Mouse (Mus musculus) inflammation-experienced regulatory T-cells, adult 6 months (primary cell): Measurements from ENCODE around the gene Lman2. TPM values are rescaled to one million over a fixed set of nuclear protein-coding genes. Genes with fewer than 3 reads are reported as not detected.

Experiments
- ATAC-seq: one replicate; pipeline ENCODE4 v1.8.0; 2017
- polyA plus RNA-seq, 3 experiments: library from polyadenylated mRNA; unstranded; fragments of 100-300 nt; shearing (Covaris generic); gene quantifications; one replicate each; pipeline ENCODE4 v1.2.1; 2017

Lman2 gene
- polyA plus RNA-seq, 3 experiments from 2014 or later, result 43.9 to 62.8 (median 60.7) TPM

GRCm38 (mm10) chr13:55371007-55371681, 8.6 kb upstream of the Lman2 start:
- no peak for ATAC-seq

- ATAC-seq, result no peak
Observed at GRCm38 (mm10) chr13:55370234-55370633, 7.7 kb upstream of the Lman2 start.

GRCm38 (mm10) chr13:55369531-55370114, 7.0 kb upstream of the Lman2 start, which contains the start of gene Rgs14:
Rgs14 (plus strand) TSS chr13:55369732.
- ATAC-seq, result peak; percentile 97

DNA sequence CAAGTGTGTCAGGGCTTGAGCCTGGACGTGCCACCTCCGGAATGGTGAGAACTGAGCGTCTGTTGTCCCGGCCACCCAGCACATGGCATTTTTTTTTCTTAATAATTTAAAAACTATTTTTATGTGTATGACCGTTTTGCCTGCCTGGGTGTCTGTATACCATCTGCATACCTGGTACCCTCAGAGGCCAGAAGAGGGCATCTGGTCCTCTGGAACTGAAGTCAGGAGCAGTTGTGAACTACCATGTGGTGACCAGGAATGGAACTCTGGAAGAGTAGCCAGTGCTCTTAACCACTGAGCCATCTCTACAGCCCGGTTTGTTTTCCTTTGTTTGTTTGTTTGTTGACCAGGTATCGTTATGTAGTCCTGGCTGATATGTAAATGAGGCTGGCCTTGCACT, 5.8 kb upstream of the Lman2 start:
- no peak for ATAC-seq

DNA sequence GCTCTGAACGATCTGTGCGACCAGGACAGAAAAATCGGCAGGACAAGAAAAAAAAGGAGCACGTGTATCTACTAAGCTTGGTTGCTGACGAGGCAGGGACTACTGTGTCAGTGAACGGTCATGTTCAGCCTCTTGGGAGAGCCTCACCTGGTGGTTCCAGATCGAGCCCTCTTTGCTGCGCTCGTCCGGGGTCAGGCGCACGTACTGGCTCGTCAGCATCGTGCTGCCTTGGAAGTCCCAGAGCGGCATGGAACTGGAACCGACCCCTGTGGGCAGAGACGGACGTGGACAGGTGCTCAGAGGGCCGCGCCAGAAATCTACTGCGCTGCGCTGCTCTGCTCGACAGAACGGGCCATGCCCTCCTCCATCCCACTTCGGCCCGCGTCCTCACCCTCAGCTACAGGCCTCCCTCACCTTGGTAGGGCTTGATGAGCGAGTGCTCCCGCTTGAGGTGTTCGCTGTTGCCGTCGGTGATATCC, 570 bp downstream of the Lman2 start:
- ATAC-seq, result peak; percentile 22

DNA sequence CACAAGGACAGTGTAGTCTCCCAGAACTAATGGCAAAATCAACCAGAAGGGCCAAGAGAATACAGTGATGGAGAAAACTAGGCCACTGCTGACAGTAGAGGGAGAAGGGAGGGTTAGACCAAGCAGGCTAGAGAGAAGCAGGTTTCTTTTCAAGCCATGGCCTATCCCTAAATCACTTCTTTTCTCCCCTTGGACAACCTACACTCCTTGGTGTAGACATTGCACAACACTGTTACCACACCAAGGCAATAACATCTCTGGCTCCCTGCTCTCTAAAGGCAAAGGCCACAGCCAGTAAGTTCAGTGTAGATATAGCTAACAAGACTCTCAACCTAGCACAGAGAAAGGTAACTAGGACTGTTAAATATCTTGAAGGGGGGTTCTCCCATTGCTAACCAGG, 1.4 kb downstream of the Lman2 start:
- no peak for ATAC-seq

DNA sequence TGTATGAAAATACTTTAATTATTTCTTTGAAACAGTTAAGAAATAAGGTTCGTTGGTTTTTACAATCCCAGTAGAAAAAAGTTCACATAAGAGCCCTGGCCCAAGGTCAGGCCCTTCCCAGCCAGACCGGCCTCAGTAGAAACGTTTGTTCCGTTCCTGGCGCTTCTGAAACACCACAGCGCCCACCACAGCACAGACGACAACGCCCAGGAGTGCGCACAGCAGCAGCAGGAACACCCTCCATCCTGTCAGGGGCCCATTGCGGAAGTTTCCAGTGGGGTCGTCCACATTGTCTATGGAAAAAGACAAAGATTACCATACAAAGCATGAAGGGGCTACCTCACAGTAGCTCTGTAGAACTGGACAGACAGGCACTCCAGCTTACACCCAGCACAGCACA, 15.8 kb downstream of the Lman2 start:
- ATAC-seq, result no peak

GRCm38 (mm10) chr13:55344286-55344685, 18.3 kb downstream of the Lman2 start:
- ATAC-seq, result no peak

GRCm38 (mm10) chr13:55342469-55342868, 20.1 kb downstream of the Lman2 start:
- ATAC-seq, result no peak

GRCm38 (mm10) chr13:55339259-55339658, 23.3 kb downstream of the Lman2 start:
- ATAC-seq, result peak; percentile 32

DNA sequence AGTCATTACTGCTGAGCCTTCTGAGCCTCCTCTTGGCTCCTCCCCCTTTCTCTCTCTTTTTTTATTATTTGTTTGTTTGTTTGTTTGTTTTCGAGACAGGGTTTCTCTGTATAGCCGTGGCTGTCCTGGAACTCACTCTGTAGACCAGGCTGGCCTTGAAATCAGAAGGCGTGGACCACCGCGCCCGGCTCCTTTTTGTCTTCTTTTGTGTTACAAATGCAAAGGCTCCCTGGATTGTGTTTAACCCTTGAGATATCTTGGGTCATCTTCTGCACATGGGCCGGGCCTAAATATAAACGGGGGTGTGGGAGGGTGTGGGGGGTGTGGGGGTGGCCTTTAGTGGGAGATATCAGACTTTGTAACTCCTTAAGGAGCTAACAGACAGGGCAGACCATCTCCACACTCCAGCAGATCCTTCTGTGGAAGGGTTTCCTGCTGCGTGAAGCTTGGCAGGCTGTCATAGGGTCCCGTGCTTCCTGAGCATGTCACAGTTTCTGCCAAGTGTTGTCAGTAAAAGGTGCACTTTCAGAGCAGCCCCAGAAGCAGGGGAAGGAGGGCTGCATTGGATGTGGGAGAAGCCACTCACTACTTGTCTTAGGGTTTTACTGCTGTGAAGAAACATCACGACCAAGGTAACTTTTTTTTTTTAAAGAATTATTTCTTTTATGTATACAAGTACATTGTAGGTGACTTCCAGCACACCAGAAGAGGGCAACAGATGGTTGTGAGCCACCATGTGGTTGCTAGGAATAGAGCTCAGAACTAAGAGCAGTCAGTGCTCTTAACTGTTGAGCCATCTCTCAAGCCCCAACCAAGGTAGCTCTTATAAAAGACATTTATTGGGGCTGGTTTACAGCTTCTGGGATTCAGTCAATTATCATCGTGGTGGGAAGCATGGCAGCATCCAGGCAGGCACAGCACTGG, 24.2 kb downstream of the Lman2 start:
- ATAC-seq, result no peak

GRCm38 (mm10) chr13:55337341-55337975, 25.1 kb downstream of the Lman2 start:
- ATAC-seq, result no peak

- ATAC-seq, result no peak
Observed at GRCm38 (mm10) chr13:55335701-55336100, 26.9 kb downstream of the Lman2 start.

DNA sequence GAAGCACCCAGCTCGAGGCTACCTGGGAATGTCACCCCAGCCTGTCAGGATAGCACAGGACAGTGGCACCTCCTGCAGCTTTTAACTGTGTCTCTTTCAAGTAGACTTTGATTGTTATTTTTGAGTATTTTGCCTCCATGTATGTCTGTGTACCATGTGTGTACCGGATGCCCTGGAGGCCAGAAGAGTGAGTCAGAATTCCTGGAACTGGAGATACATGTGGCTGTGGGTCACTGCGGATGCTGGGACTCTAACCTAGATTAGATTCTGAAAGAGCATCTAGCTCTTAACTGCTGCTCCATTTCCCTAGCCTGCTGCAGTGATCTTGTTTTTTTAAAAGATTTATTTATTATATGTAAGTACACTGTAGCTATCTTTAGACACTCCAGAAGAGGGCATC, 30.3 kb downstream of the Lman2 start:
- no peak for ATAC-seq

GRCm38 (mm10) chr13:55330567-55331400, 31.8 kb downstream of the Lman2 start:
- ATAC-seq, result no peak

DNA sequence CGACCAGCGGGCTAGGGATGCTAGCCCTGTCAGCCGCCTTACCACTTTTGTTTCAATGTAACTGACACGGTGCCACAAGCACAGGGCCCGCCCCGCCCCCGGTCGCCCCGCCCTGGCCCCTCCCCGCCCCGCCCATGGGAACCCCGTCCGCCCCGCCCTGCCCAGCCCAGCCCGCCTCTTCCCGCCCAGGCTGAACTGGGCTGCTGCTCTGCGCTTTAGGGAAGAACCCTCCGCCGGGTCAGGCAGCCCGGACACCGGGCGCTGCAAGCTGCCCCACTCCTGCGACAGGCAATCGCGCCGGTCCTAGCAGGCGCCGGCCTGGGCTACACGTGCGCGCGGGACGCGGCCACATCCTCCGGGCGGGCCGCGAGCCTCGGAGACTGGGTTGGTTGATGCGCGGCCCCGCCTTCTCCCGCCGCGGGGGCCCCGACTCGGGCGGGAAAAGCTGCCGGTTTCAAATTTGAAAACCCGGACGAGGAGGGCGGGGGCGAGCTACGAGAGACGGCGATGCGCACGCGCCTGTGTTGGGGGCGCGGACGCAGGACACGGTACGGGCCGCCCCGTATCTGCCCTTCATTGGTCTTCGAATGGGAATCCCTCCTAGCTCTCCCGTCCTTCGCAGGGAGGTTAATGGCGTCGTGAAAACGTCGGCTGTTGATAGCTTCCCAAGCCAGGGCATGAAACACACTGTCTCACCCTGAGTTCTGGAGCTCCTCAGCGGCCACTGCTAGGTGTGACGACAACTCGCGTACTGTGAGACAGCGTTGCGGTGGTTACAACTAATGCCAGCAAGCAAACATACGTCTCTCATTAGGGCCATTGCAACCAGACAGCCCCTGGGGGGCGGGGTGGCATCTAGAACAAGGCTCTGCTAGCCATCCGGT, 32.7 kb downstream of the Lman2 start, which contains the start of gene Mxd3:
TSS of gene Mxd3 (minus strand) at position 141 of the 884 bp plus-strand sequence.
- peak; percentile 71 for ATAC-seq

- no peak for ATAC-seq
Observed at GRCm38 (mm10) chr13:55329109-55329682, 33.4 kb downstream of the Lman2 start.

- no peak for ATAC-seq
Observed at GRCm38 (mm10) chr13:55328641-55329040, 33.9 kb downstream of the Lman2 start.

GRCm38 (mm10) chr13:55328171-55328570, 34.4 kb downstream of the Lman2 start:
- no peak for ATAC-seq

DNA sequence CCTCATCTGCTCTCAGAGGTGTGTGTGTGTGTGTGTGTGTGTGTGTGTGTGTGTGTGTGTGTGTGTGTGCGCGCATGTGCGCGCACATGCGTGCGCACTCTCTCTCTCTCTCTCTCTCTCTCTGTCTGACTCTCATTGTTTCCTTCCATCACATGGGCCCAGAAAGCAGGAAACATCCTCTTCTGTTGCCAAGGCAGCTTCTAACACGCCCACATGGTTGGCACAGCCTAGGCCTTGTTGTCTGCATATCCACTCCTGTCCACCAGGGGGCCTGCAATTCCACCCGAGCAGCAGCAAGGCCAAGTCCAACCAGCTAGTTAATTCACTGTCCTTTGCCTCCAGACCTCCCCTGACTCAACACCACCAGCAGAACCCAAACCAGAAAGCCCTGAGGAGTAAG, 35.0 kb downstream of the Lman2 start:
- ATAC-seq, result peak; percentile 92
